Mouse (Mus musculus): Measurements from ENCODE around the gene Gm9803. TPM values are rescaled to one million over a fixed set of nuclear protein-coding genes. Genes with fewer than 3 reads are reported as not detected.

Gene Gm9803
- total RNA-seq, 1 experiment from 2014 or later, result 16.5 TPM

DNA sequence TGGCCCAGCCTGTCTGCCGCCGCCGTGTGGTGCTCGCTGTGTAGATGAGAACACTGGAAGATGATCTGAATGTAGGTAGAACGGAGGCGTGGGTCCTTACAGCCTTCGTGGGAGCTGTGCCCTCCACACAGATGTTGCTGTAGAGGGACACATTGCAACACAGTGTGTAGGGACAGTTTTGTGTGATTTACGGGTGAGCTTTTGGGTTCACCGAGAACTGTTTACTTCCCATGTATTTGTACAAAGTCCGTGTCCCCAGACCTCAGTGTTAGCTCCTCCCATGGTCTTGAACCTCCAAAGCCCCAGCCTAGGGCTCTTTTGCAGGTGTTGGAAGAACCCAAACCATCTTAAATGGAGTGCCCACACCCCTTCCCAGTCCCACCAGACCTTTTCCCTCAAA is 10.9 kb upstream of the Gm9803 start:
- DNase-seq, result no peak

DNA sequence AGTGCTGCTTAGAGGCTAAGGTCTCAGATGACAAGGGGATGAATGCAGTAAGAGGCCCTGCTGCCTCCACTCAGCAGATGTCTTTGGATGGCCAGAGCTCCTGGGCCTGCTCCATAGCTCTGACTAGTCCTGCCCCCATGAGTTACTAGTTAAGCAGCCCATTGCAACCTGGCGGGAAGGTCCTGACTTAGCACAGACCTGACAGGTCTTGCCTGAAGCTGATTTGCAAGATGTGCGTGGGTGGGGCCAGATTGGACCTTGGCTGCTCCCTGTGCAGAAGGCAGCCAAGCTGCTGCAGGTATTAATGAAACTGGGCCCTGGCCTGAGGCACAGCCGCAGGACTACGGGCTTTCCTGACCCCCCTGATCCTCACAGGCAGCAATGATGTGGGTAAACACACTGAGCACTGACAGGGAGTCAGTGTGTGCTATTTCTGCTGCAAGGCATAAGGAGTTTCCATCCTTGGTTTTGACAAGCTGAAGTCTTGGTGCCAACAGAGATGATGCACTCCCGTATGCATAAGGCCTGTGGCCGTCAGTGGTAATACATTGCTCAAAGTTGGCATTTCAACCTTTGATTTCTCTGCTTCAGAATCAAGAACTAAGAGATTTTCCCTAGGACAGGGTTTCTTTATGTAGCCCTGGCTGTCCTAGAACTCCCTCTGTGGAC is 6.8 kb upstream of the Gm9803 start:
- DNase-seq, result no peak

DNA sequence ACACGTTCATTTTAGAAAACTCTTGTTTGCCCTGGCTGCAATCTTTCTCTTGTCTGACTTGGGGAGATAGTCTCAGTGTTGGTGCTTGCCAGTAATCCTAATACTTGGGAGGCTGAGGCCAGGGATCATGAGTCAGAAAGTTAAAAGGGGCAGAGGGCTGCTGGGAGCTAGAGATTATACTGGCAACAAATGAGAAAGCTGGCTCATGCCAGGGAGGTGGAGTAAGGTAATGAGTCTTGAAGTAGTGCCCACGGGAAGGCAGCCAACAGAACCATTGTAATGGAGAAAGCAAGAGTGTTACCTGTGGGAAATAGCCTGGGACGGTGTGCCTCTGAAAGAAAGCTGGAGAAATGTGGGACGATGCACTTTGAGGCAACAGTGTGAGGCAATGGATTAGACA is 6.0 kb upstream of the Gm9803 start:
- DNase-seq, result no peak

DNA sequence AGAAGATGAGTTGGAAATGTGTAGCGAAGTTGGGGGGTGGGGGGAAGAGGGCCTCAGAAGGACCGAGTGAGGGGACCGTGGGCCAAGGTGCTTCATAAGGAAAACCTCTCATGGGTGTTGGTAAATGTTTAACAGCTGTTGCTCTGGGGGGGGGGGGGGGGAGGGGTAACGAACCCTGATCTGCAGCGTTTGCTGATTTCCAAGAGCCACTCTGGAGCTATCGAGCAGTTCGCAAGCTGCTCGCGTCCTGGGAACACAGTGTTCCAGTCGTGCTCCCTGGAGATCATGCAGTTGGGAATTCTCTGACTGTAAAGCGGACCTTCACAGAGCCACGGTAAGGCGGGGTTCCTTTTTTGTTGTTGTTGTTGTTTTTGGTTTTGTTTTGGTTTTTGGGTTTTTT is 5.5 kb upstream of the Gm9803 start:
- no peak for DNase-seq

DNA sequence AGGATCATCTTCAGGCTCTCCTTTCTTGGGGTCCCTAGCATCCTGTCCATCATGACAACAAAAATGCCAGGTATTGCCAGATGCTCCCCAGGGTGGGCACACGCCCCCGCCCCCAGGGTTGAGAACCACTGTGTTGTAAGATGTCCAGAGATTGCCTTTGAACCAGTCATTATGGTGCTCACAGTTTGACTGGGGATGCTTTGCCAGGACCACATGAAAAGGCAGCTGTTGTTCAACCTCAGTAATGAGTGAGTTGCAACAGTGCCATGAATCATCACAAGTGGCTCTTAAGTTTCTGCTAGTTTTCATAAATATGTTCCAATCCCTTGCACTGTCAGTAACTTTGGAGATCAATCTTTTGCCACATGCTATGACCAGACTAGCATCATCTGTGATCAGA is 3.9 kb upstream of the Gm9803 start:
- DNase-seq, result no peak

DNA sequence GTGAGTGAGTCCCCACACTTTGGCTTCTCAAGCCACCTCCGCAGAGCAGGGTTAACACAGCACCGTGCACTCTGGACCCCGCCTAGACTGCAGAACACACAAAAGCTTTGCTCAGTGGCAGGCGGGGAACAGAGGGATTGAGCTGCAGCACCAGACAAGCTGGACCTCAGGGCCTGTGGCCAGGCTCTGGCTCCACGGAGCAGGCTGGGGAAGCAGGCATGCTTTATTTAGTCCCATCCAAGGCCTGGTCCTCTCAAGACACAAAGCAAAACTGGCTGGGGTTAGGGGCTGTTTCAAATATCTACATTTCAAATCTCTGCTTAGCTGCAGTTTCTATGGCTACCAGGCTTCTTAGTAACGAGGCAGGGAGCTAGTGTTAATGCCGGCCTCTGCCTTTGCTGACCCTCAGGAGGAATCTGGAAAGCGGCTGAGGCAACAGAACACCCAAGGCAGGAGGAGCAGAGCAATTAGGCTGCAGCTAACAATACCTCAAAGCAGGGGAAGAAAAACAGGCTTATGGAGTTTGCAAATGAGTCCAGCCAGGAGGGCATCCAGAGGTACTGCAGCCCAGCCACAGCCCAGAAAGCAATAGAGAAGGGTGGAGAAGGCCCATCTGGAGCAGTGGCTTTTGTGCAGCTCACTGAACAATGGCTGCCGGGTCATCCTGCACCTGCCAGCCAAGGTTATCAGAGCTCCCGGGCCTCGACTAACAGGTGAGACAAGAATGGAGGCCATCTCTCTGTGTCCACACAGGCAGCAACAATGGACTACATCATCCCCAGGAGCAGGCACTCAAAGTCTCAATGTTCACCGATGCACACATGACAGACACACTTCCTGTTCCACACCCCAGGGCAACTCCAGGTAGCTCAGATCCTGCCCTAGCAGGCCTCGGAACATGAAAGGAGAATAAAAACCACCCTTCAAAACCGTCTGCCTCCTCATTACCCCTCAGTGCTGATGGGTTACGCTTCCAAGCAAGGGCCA is 3.7 kb downstream of the Gm9803 start:
- DNase-seq, result no peak

DNA sequence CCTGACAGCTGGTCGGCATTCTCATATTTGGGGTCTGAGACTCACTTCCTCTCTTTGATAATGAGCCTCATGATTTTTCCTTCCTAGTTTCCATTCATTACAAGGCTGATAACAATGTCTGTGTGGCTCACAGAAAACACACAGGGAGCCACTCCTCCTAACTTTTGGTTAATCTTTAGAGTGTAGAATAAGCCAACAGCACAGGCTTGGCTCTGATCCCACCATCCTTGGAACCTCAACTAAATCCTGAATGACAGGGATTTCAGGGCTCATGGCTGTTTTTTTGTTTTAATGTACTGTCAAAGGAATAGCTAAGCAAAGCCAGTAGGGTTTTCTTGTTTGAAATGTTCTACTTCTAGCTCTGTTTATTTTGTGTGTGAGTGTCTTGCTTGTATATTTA is 10.5 kb downstream of the Gm9803 start:
- no peak for DNase-seq

DNA sequence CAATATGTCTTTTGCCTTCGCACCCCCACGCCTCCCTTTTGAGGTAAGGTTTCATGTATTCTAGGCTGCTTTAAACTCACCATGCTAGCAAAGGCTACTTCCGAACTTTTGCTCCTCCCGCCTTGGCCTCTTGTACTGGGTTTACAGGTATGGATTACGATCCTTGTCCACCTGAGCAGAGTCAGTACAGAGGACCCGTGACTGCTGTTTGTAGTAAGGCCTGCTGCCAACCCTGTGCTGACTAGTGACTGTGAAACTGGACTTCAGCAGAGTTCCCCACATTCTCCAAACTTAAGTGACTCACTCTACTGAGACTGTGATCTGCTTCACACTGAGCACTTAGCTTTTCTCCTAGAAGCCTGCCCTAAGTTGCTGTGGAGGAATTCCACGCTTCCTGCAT is 13.8 kb downstream of the Gm9803 start:
- DNase-seq, result no peak

DNA sequence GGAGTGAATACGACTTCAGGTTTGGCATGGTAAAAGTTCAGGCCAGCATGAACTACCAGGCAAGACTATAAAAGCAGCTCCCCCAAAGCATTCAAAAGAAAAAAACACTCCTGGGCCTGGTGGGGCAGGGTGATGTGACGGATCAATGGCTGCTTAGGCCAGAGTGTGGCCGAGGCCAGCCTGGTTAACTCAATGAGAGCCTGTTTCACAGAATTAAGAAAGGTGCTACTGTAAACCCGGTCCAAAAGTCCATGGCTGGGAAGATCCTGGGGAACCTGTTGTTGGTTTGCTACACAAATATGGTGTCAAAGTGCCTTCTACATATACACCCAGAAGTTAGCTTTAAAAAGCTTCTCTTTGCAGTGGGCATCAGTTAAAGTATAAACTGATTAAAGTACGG is 14.9 kb downstream of the Gm9803 start:
- DNase-seq, result no peak

DNA sequence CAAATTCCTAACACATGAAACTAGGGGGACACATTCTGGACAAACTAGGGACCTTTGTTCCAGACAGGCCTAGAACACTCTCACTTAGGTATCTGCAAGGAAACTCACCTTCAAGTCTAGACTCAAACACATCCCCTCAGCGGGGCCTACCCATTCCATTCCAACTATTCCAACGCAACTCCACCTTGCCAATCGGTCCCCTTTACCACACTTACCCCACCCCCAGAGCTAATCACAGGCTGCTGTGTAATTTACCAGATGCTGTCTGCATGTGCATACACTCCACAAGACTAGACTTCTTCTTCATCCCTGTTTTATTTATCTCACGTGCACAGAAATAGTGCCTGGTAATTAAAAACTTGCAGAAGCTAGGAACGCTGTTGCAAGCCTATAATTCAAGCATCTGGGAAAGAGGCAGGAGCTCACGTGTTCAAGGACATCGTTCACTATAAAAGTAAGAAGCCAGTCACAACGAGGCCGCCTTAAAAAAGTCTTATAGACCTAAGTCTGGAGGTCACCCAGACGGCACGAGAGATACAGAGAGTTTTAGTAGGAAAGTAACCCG is 15.9 kb downstream of the Gm9803 start:
- DNase-seq, result no peak

DNA sequence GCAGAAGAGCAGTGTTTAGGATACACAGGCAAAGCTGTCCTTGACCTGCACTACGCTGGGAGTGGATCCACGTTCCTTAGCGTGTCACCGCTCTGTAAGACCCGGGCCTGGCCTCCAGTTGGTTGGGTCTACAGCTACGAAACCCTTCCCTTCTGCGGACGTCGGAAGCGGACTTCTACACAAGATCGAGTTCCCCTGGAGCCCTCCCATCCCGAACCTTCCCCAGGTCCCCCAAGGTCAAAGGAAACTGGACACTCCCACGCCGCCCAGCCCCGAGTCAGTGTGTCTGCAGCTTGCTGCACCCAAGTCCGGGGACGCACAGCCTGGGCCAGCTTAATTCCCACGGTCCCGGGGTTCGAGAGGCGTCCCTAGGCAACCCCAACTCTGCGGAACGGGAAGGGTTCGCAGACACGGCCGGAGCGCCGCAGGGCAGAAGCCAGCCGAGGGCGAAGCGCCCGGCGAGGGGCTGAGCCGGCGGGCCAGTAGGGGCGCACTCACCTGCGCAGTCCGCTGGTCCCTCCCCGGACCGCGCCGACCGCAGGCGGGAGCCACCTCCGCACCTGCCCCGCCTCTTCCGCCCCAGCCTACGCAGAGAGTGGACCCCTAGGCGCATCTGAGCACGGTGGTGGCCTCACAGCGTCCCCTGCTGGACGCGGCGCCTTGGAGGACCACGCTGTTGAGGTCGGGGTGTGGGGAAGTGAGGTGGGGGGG is 16.7 kb downstream of the Gm9803 start, which contains the start of gene 1700021F05Rik:
TSS of gene 1700021F05Rik (minus strand) at position 553 of the 711 bp plus-strand sequence.
- peak; percentile 96 for DNase-seq

DNA sequence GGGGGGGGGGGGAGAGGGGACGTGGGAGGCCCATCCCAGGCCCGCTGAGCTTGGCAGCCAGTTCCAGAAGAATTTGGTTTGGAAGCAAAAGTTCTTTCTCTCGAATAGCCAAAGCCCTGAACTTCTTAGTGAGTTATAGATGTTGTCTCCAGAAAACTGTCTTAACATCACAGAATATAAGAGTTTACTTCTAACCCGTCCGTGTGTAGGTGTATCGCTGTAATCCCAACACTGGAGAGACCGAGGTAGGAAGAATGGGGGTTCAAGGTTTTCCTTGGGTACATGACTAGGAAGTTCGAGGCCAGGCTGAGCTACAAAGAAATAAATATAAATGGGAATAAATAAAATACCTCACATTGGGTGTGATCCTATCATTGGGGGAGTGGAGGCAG is 17.3 kb downstream of the Gm9803 start:
- DNase-seq, result no peak

DNA sequence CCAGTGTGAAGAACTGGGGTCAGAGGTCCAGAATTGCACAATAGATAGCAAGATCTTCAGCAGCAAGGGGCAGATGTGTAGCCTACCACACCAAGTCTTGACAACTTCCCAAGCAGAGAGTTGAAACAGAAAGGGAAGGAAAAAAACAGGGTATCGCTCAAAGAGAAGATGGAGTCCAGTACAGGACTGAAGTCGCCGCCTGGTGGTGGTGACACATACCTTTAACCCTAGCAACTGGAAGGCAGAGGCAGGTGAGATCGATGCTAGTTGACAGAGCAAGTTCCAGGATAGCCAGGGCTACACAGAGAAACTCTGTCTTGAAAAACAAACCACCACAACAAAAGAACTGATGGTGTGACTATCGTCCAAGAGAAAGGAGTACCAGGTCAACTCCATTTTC is 25.5 kb downstream of the Gm9803 start:
- DNase-seq, result no peak

DNA sequence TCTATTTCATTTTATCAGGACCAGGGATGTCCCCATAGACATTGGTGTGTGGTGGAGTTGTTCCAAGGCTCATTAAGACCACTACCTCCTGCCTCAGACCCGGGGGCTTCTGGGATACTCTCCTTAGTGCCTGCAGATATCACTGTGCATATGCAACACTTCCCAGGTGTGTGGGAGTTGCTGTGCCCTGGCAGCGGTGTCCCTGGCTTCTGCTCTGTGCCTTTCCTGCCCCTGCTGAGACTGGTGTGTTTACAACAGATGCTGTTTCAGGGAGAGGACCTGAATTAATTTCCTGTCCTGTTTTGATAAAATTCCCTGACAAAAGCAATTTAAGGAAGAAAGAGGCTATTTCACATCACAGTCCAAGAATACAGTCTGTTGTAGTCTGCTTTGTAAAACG is 27.0 kb downstream of the Gm9803 start:
- no peak for DNase-seq

DNA sequence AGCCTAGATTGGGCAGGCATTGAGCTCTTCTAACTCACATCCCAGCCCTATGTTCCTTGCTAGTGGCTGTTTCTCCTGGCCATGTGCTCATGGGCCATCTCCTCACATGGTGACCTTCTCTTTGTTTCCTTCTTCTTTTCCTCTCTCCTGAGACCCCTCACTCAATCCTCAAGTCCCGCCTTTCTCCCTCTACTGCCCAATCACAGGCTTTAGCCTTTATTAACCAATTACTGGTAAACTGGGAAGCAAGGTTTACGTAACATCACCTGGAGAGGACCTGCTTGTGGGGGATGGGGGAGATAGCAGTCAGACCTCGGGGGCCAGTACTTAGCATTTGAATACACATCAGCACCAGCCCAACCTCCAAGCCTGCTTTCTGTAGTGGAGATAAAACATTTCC is 27.5 kb downstream of the Gm9803 start:
- DNase-seq, result no peak

DNA sequence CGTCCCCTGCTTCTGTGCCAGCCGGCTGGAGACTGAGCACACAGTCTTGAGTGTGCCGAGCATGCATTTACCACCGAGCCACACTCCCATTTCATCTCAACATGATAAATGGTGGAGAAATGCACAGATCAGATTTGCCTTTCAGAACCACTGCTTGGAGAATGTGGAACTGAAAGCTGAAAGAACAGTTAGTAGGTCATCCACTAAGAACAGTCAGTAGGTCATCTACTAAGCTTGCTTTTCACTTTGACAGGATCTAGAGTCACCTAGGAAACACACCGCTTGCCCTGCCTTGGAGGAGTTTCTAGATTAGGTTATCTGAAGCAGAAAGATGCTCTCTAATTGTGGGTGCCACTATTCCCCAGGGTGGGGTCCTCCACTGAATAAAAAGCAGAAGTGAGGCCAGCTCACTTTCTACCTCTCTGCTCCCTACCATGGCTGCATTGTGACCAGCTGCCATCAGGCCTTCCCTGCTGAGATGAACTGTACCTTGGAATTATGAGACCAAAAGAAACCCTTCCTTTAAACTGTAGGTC is 33.8 kb downstream of the Gm9803 start:
- DNase-seq, result no peak

DNA sequence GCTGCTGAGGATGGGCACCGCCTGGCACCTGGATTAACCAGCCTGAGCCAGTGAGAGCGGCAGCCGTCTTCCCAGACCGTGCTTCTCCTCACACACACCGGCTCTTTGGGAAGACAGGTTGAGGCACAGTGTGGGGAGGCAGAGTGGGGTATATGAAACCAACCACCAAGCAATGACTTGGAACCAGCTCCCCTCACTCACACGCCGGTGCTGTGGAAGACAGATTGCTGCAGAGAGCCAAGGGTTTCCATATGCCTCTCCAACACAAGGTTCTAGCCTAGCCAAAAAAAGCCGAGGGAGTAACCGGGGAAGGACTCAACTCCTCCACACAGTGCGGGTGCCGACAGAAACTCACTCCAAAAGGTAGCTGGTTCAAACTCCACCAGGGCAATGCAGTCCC is 35.4 kb downstream of the Gm9803 start:
- no peak for DNase-seq

DNA sequence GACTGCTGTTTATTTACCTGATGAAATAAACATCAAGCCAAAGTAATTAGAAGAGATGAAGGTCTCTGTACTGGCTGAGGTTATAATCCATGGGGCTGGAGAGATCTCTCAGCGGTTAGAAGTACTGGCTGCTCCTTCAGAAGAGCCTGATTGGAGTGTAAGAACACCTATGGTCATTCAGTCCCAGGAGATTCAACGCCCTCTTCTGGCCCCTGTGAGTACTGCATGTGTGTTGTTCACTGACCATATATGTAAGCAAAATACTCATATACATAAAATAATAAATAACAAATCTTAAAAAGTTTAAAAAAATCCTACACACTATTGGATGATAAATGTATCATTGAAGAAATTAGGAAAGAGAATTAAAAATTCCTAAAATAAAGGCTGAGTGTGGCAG is 36.9 kb downstream of the Gm9803 start:
- no peak for DNase-seq

DNA sequence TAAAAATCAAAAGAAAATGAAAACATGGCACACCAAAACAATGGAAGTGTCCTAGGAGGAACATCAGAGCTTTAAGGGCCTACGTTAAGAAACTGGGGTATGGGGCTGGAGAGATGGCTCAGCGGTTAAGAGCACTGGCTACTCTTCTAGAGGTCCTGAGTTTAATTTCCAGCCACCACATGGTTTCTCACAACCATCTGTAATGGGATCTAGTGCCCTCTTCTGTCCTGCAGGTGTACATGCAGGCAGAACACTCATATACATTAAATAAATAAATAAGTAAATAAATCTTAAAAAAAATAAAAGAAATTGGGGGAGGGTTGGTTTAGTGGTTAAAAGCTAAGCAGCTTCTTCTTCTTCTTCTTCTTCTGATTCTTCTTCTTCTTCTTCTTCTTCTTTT is 37.4 kb downstream of the Gm9803 start:
- DNase-seq, result no peak

All from adrenal gland, postnatal 25 days (tissue).